Mouse (Mus musculus) myocyte (in vitro differentiated cells): Measurements from ENCODE around the gene Gdf15.

Experiments used
- CEBPB ChIP-seq: IDR thresholded peaks from 2 replicates; pipeline ENCODE4 v1.6.1; 2011; ENCODE audit warnings: mild to moderate bottlenecking, moderate library complexity; ENCODE audit not compliant: poor library complexity, insufficient read depth, severe bottlenecking
- E2F4 ChIP-seq: IDR thresholded peaks from one replicate; pipeline ENCODE4 v1.6.1; 2011; ENCODE audit warnings: mild to moderate bottlenecking, control low read depth, moderate library complexity; ENCODE audit not compliant: insufficient read depth
- MAX ChIP-seq: IDR thresholded peaks from one replicate; pipeline ENCODE4 v1.6.1; 2011; ENCODE audit warnings: low read depth, mild to moderate bottlenecking, control low read depth
- MYOD1 ChIP-seq, 3 experiments: IDR thresholded peaks; one replicate each; pipeline ENCODE4 v1.6.1; 2011; ENCODE audit warnings: control low read depth in 2 of 3, low read depth in 2 of 3, mild to moderate bottlenecking in 2 of 3, moderate library complexity in 1 of 3; ENCODE audit not compliant: insufficient read length in 2 of 3, control insufficient read depth in 1 of 3
- MYOG ChIP-seq, 3 experiments: IDR thresholded peaks; one replicate each; pipeline ENCODE4 v1.6.1; 2011; ENCODE audit warnings: control low read depth in 2 of 3, low read depth in 2 of 3, mild to moderate bottlenecking in 2 of 3; ENCODE audit not compliant: insufficient read length in 2 of 3, control insufficient read depth in 1 of 3, insufficient read depth in 1 of 3
- POLR2A ChIP-seq: IDR thresholded peaks from one replicate; pipeline ENCODE4 v1.6.1; 2011; ENCODE audit warnings: low read depth, mild to moderate bottlenecking, control low read depth, moderate library complexity; ENCODE audit not compliant: insufficient read length
- POLR2AphosphoS2 ChIP-seq: IDR thresholded peaks from one replicate; pipeline ENCODE4 v1.6.1; 2011; ENCODE audit warnings: low read depth, control low read depth; ENCODE audit not compliant: insufficient read length
- REST ChIP-seq: IDR thresholded peaks from one replicate; pipeline ENCODE4 v1.6.1; 2011; ENCODE audit warnings: mild to moderate bottlenecking, control low read depth, moderate library complexity; ENCODE audit not compliant: insufficient read depth, insufficient read length
- SRF ChIP-seq: IDR thresholded peaks from one replicate; pipeline ENCODE4 v1.6.1; 2011; ENCODE audit warnings: low read depth; ENCODE audit not compliant: control insufficient read depth, insufficient read length
- TCF12 ChIP-seq: IDR thresholded peaks from one replicate; pipeline ENCODE4 v1.6.1; 2011; ENCODE audit warnings: mild to moderate bottlenecking, control low read depth; ENCODE audit not compliant: poor library complexity, insufficient read depth, severe bottlenecking
- TCF3 ChIP-seq: IDR thresholded peaks from one replicate; pipeline ENCODE4 v1.6.1; 2011; ENCODE audit warnings: low read depth, control low read depth; ENCODE audit not compliant: insufficient read length
- USF1 ChIP-seq: IDR thresholded peaks from one replicate; pipeline ENCODE4 v1.6.1; 2011; ENCODE audit warnings: low read depth, mild to moderate bottlenecking, control low read depth, moderate library complexity

GRCm38 (mm10) chr8:70660273-70660725, 28.0 kb upstream of the Gdf15 start, which contains the start of gene Pgpep1:
- TF ChIP-seq MYOD1 (IDR thresholded peaks at IDR 0.05; ENCODE audit: control insufficient read depth in 1 of 3, insufficient read length in 2 of 3, low read depth in 2 of 3) (no peak), MAX (no peak), POLR2A (no peak), USF1 (no peak), CEBPB (no peak), TCF12 (no peak), E2F4 (no peak), MYOG (IDR thresholded peaks at IDR 0.05; ENCODE audit: control insufficient read depth in 1 of 3, insufficient read depth in 1 of 3, insufficient read length in 2 of 3, low read depth in 2 of 3) (no peak), SRF (no peak), POLR2AphosphoS2 (no peak), REST (no peak), TCF3 (no peak)
